Mouse (Mus musculus) urinary bladder, adult 2 months (tissue): Measurements from ENCODE around the gene Oscp1. TPM values are rescaled to one million over a fixed set of nuclear protein-coding genes. Genes with fewer than 3 reads are reported as not detected.
"Not testable (repeated sequence)": the region's sequence is repeated elsewhere in the genome, so short reads cannot be mapped to it uniquely, and the experiment has no call there.

ENCODE experiments used
- DNase-seq: peaks from one replicate; pipeline ENCODE4 v3.0.0; 2022; ENCODE audit warnings: low spot score
- polyA plus RNA-seq: library from polyadenylated mRNA; depleted of rRNA; stranded (reverse); fragments of >200 nt; gene quantifications from 2 replicates; pipeline ENCODE4 v1.2.3, GENCODE M21; 2012

Oscp1 gene
- polyA plus RNA-seq, 1 experiment = 1.2 TPM

DNA sequence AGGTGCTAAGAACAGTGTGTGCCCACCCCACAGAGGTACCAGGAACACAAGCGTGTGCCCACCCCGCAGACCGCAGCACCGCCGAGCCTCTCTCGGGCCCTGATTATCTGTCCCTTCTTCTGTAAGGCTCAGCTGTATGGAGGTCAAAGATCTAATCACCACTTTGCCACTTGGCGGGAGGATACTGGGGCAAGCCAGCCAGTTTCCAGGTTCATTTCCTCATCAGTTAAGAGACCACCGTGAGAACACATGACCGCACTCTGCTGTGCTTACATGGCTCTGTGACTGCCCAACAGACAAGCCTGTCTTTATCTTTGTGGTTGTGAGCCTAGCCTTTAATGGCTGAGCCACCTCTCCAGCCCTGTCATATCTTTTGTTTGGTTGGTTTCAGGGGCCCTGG lies 24.7 kb downstream of the Oscp1 start:
- no peak for DNase-seq

- DNase-seq = no peak
Observed at GRCm38 (mm10) chr4:126084382-126084781, 26.0 kb downstream of the Oscp1 start.

GRCm38 (mm10) chr4:126085996-126086576 lies 27.7 kb downstream of the Oscp1 start:
- no peak for DNase-seq

DNA sequence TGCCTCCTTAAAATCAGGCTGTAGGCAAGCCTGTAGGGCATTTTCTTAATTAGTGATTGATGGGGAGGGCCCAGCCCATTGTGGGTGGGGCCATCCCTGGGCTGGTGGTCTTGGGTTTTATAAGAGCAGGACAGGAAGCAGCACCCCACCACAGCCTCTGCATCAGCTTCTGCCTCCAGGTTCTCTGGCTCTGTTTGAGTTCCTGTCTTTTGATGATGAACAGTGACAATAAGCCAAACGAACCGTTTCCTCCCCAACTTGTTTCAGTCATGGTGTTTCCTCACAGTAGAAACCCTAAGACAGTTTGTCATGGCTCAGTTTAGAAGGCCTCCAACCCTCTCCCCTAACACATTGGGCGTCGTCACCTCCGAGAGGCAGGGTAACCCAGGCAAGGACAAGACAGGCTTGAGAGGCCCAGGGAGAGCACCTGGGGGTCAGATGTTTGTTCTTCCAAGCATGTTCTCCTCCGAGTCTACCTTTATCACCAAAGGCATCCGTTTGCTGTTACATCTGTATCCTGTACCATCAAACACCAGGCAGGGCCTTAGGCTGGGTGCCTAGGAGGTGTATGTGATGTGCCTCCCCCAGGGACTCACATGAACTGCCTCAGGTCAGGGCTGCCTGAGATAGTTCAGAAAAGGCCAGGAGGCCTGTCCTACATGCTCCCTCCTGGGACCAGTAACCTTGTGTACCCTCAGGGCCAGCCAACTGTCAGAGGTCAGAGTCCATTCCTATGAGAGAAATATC lies 31.9 kb downstream of the Oscp1 start:
- no peak for DNase-seq

GRCm38 (mm10) chr4:126090848-126091124 lies 32.4 kb downstream of the Oscp1 start:
- DNase-seq = no peak

DNA sequence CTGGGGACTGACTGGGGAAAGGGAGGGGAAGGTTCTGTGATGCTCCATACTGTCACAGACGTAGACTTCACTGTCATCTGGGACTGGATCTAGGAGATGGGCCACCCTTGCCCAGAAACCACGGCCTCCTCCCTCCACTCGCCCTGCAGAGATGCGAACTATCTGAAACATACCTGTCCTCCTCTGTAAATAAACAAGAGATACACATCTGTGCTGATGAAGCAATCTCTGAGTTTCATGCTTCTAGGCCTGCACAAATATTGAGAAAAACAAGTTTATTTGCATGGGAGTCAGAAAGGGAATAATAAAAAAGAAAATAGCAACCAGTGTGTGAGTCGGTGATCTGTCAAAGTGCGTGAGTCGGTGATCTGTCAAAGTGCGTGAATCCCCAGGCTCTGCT lies 33.5 kb downstream of the Oscp1 start:
- no peak for DNase-seq

DNA sequence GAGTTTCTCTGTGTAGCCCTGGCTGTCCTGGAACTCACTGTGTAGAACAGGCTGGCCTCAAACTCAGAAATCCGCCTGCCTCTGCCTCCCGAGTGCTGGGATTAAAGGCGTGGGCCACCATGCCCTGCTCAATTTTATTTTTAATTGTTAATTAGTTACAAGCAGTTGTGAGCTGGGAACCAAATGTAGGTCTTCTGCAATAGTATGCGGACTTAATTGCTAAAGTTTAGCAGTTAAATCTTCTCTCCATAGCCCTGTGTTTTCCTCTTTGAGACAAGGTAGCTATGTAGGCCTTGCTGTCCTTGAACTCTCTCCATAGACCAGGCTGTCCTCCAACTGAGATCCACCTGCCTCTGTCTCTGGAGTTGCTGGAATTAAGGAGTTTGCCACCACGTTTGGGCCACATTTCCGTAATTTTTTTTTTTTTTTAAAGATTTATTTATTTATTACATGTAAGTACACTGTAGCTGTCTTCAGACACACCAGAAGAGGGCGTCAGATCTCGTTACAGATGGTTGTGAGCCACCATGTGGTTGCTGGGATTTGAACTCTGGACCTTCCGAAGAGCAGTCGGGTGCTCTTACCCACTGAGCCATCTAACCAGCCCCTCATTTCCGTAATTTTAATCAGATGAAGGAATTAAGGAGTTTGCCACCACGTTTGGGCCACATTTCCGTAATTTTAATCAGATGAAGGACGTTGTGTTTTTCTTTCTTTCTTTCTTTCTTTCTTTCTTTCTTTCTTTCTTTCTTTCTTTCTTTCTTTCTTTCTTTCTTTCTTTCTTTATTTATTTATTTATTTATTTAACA lies 37.5 kb downstream of the Oscp1 start:
- not testable (repeated sequence) for DNase-seq

GRCm38 (mm10) chr4:126096464-126097111 lies 38.2 kb downstream of the Oscp1 start, which contains the start of gene Lsm10:
TSS of gene Lsm10 (plus strand) at chr4:126096623.
- peak; percentile 80 for DNase-seq

GRCm38 (mm10) chr4:126097711-126098253 lies 39.4 kb downstream of the Oscp1 start:
- no peak for DNase-seq

- no peak for DNase-seq
Observed at GRCm38 (mm10) chr4:126099365-126099764, 41.0 kb downstream of the Oscp1 start.

GRCm38 (mm10) chr4:126100764-126101163 lies 42.4 kb downstream of the Oscp1 start:
- no peak for DNase-seq

DNA sequence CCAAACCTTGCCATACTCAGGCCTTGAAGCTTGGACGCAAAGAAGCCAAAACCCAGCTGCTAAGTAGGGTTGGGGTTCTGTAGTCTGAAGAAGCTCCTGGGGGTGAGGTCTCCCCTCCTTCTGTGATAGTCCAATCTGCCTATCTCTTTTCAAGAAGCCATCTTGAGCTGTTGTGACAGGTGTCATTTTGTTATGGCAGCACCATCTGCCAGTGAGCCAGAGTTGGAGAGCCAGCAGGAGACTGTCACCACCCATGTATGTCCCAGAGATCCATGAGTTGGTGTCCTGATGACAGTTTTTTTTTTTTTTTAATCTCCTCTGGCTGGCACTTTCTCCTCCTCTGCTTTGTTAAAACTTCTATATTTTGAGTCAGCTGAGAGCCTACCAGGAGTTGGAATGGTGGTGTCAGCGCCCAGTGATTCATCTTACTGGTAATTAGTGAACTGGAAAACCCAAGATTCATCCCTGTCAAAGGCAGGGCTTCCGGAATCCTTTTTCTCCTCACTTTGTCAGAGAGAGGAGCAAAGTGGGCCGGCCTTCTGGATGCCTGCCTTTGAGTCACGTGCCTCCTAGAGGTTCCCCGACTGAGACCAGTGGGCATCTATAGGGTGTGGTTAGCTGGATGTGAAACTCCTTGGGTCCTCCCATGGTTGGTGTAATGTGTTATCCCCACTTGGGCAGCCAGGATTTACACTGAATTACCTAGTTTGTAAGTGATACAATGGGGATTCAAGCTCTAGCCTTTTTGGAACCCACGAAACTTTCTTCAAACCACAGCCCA lies 43.9 kb downstream of the Oscp1 start:
- no peak for DNase-seq

DNA sequence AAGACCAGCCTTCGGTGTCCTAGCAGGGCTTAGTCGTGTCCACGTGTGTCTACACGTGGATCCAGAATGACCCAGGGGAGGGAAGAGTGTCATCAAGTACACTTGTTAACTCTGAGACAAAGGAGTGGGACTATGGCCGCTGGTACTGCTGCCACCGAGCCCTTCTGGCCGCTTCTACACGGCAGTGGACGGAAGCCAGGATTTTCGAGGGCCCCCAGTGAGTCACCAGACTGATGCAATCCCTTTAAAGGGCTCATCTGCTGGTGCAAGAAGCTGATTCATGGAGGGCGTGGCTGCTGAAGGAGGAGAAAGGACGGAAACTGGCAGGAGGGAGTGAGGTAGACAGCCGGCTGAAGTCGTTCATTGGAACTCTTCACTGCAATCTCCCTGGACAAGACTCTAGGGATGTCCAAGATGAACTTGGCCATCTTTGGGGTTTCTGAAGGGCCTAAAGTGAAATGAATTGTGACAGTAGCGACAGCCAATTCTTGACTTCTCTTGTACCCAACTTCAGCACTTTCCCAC lies 44.8 kb downstream of the Oscp1 start:
- DNase-seq = peak; percentile 71

GRCm38 (mm10) chr4:126103590-126104068 lies 45.3 kb downstream of the Oscp1 start, which contains the start of gene Stk40:
TSS of gene Stk40 (plus strand) at chr4:126103957.
- DNase-seq = peak; percentile 87

- peak; percentile 49 for DNase-seq
Observed at GRCm38 (mm10) chr4:126104261-126105075, 46.1 kb downstream of the Oscp1 start.

- DNase-seq = no peak
Observed at GRCm38 (mm10) chr4:126105131-126105783, 46.9 kb downstream of the Oscp1 start.

GRCm38 (mm10) chr4:126108061-126108740 lies 49.8 kb downstream of the Oscp1 start:
- no peak for DNase-seq

- no peak for DNase-seq
Observed at GRCm38 (mm10) chr4:126109613-126110373, 51.4 kb downstream of the Oscp1 start.
